Mouse (Mus musculus): Measurements from ENCODE around the gene Ripor3.

DNA sequence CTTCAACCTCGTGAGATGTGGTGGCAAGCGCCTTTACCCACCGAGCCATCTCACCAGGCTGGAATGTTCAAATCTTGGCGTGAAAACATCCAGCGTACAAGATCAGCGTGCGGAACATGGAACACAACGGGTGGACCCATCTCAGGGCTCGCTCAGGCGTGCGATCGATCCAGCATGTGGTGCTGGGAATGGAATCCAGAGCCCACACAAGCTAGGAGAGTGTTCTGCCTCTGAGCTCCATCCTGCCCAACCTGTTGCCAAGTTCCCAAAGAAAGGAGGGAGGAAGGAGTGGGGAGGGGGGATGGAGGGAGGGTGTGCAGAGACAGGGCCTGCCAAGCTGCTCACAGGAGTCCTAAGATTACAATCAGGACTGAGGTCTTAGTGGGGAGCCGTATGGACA is 34.9 kb upstream of the Ripor3 start:
- TF ChIP-seq CTCF (IDR thresholded peaks at IDR 0.05; ENCODE audit: borderline replicate concordance, insufficient read depth, low read depth, low read length) = no peak
- no peak for TF ChIP-seq POLR2A (IDR thresholded peaks at IDR 0.05; ENCODE audit: borderline replicate concordance, insufficient read depth, low read length)
